Comparison of ENCODE assay signal across 13 mouse cellular contexts in genomic region chr14:118475100-118475454, GRCm38 (mm10).
DNase-seq lines count a peak whose midpoint lies in the region; ATAC-seq and TF ChIP-seq lines count a peak whose summit lies in the region.
"Had no signal": no experiment of that assay in that cellular context is flagged by ENCODE, and none has a peak within 500 bp of the region (broad histone marks: within the 10 kb centered on the region; RNA-seq: fewer than 3 reads in every experiment).

No protein-coding gene starts in this region.

- peak overlapping the region; percentile 78 for H3K27ac ChIP-seq in lung, embryonic 14.5 days (ENCODE audit: low read depth)
- H3K27ac ChIP-seq in hindbrain, embryonic 12.5 days = no peak overlapping the region
- H3K27ac ChIP-seq in neural tube, embryonic 13.5 days (replicated peaks) = no peak overlapping the region
- H3K27ac ChIP-seq: kidney, postnatal 0 days; liver, embryonic 12.5 days; macrophage had no signal

- no peaks in the 10 kb centered on the region; the same call in 1 of the 2 replicates for H3K4me1 ChIP-seq in lung, embryonic 14.5 days (ENCODE audit: insufficient read depth)
- H3K4me1 ChIP-seq in lung, adult 2 months (ENCODE audit: control insufficient read depth, insufficient read depth, low read length) = no peaks in the 10 kb centered on the region; the same call in 1 of the 2 replicates
- peaks cover 19% of the 10 kb centered on the region for H3K4me1 ChIP-seq in hindbrain, embryonic 12.5 days
- peaks cover 21% of the 10 kb centered on the region for H3K4me1 ChIP-seq in neural tube, embryonic 13.5 days (replicated peaks)

- TF ChIP-seq CTCF in lung, embryonic 14.5 days (IDR thresholded peaks at IDR 0.05; ENCODE audit: low read depth) = no peak
- no peak for TF ChIP-seq CTCF in lung, adult 2 months (IDR thresholded peaks at IDR 0.05; ENCODE audit: insufficient read depth, low read length)

- peaks cover 22% of the 10 kb centered on the region for H3K27me3 ChIP-seq in lung, embryonic 14.5 days (ENCODE audit: insufficient read depth, low read length)
- H3K27me3 ChIP-seq in hindbrain, embryonic 12.5 days = peaks cover 27% of the 10 kb centered on the region
- H3K27me3 ChIP-seq in neural tube, embryonic 13.5 days = peaks cover 39% of the 10 kb centered on the region

- TF ChIP-seq POLR2A in lung, adult 2 months (IDR thresholded peaks at IDR 0.05; ENCODE audit: borderline replicate concordance, extremely low read depth, low read depth, low read length) = no peak

- peak; percentile 4 for DNase-seq in embryo, embryonic 9.5 days (ENCODE audit: extremely low spot score)
- DNase-seq in embryo, embryonic 10 days (ENCODE audit: low spot score) = no peak
- DNase-seq in lung, embryonic 14.5 days = peak; percentile 11
- DNase-seq in lung, adult 2 months = no peak
- no peak for DNase-seq in left cerebral cortex, adult 11 months (ENCODE audit: low spot score)
- DNase-seq: adrenal gland, adult 8-10 months; cerebellum, adult 9-10 months had no signal

- H3K36me3 ChIP-seq in lung, embryonic 14.5 days (ENCODE audit: insufficient read depth) = no peaks in the 10 kb centered on the region
- H3K36me3 ChIP-seq in hindbrain, embryonic 12.5 days = no peaks in the 10 kb centered on the region
- no peaks in the 10 kb centered on the region for H3K36me3 ChIP-seq in neural tube, embryonic 13.5 days
- H3K36me3 ChIP-seq: liver, embryonic 12.5 days had no signal

- H3K4me3 ChIP-seq in lung, embryonic 14.5 days (ENCODE audit: low read depth, low read length) = no peak overlapping the region
- no peak overlapping the region for H3K4me3 ChIP-seq in lung, adult 2 months (replicated peaks; ENCODE audit: extremely low read depth, low read depth, low read length)
- no peak overlapping the region for H3K4me3 ChIP-seq in hindbrain, embryonic 12.5 days
- H3K4me3 ChIP-seq in neural tube, embryonic 13.5 days = no peak overlapping the region
- H3K4me3 ChIP-seq: liver, embryonic 12.5 days had no signal

- no peak overlapping the region for H3K9ac ChIP-seq in lung, embryonic 14.5 days
- H3K9ac ChIP-seq in hindbrain, embryonic 12.5 days = no peak overlapping the region
- H3K9ac ChIP-seq in neural tube, embryonic 13.5 days = no peak overlapping the region
- H3K9ac ChIP-seq: liver, embryonic 12.5 days had no signal

- no peak for ATAC-seq in lung, embryonic 14.5 days (ENCODE audit: insufficient read depth)
- ATAC-seq in hindbrain, embryonic 12.5 days (ENCODE audit: low FRiP score) = no peak
- no peak for ATAC-seq in neural tube, embryonic 13.5 days (ENCODE audit: low read depth)
- no peak for ATAC-seq in erythroid progenitor cell, adult 5-6 weeks (replicated peaks; ENCODE audit: low FRiP score, poor library complexity, severe bottlenecking)
- ATAC-seq: liver, embryonic 12.5 days had no signal

- peak overlapping the region; percentile 76 for H3K4me2 ChIP-seq in lung, embryonic 14.5 days
- peak overlapping the region; percentile 95; the same call in 1 of the 2 replicates for H3K4me2 ChIP-seq in hindbrain, embryonic 12.5 days (replicated peaks)
- peak overlapping the region; percentile 97; the same call in 1 of the 2 replicates for H3K4me2 ChIP-seq in neural tube, embryonic 13.5 days
- H3K4me2 ChIP-seq: liver, embryonic 12.5 days had no signal

- WGBS in lung, embryonic 14.5 days = 45% methylated on average over 7 of the region's 7 CpGs
- WGBS in lung, adult 2 months = 55% methylated on average over 7 of the region's 7 CpGs
- 49% methylated on average over 7 of the region's 7 CpGs for whole genome bisulfite sequencing in hindbrain, embryonic 12.5 days
- WGBS in neural tube, embryonic 13.5 days = 55% methylated on average over 7 of the region's 7 CpGs

- no peaks in the 10 kb centered on the region for H3K9me3 ChIP-seq in lung, embryonic 14.5 days (ENCODE audit: low read depth, low read length)
- 0 out of 2 replicates have a peak, but pooled peaks cover 3% of the 10 kb centered on the region for H3K9me3 ChIP-seq in hindbrain, embryonic 12.5 days (replicated peaks)
- 0 out of 2 replicates have a peak, but pooled peaks cover 4% of the 10 kb centered on the region for H3K9me3 ChIP-seq in neural tube, embryonic 13.5 days
- H3K9me3 ChIP-seq: liver, embryonic 12.5 days had no signal

Comparison
In these comparisons a context has a peak if more than half of its experiments do, and no peak if none do; other contexts are left out.
1. DNase-seq: peak in embryo, embryonic 9.5 days (single experiment) and lung, embryonic 14.5 days (single experiment); none in embryo, embryonic 10 days (single experiment), lung, adult 2 months (single experiment) and left cerebral cortex, adult 11 months (single experiment).
2. Peak in every context shown above with its lines, with median percentiles within 50 percentile points of each other: H3K4me2 ChIP-seq.